Mouse (Mus musculus) intestine, postnatal 0 days (tissue): ENCODE data around the gene Prrt1. TPM values are rescaled to one million over a fixed set of nuclear protein-coding genes. Genes with fewer than 3 reads are reported as not detected.

Experiments
- ATAC-seq: fragments of 200-750 bp; cut with Nextera tagmentation; 2 replicates; pipeline ENCODE4 v1.8.0; 2017; ENCODE audit warnings: mild to moderate bottlenecking, moderate TSS enrichment, moderate library complexity
- H3K27ac ChIP-seq: fragments of 300-500 bp; sonication (generic); 2 replicates; pipeline ENCODE4 v1.5.1; 2014; ENCODE audit warnings: mild to moderate bottlenecking, low read depth, low read length, moderate library complexity
- H3K27me3 ChIP-seq: fragments of 300-500 bp; sonication (generic); replicated peaks from 2 replicates; pipeline ENCODE4 v1.6.1; 2014; ENCODE audit warnings: low read length, mixed read lengths; ENCODE audit not compliant: control insufficient read depth, insufficient read depth
- H3K36me3 ChIP-seq: fragments of 300-500 bp; sonication (generic); 2 replicates; pipeline ENCODE4 v1.6.1; 2014; ENCODE audit warnings: mild to moderate bottlenecking, moderate library complexity; ENCODE audit not compliant: control insufficient read depth, insufficient read depth
- H3K4me1 ChIP-seq: fragments of 300-500 bp; sonication (generic); replicated peaks from 2 replicates; pipeline ENCODE4 v1.6.1; 2014; ENCODE audit warnings: antibody characterized with exemption, low read length, mixed read lengths; ENCODE audit not compliant: control insufficient read depth, insufficient read depth
- H3K4me2 ChIP-seq: fragments of 300-500 bp; sonication (generic); replicated peaks from 2 replicates; pipeline ENCODE4 v1.6.1; 2014; ENCODE audit warnings: low read depth, mild to moderate bottlenecking, moderate library complexity
- H3K4me3 ChIP-seq: fragments of 300-500 bp; sonication (generic); 2 replicates; pipeline ENCODE4 v1.5.1; 2014; ENCODE audit warnings: low read depth, low read length
- H3K9ac ChIP-seq: fragments of 300-500 bp; sonication (generic); 2 replicates; pipeline ENCODE4 v1.6.1; 2014; ENCODE audit warnings: mild to moderate bottlenecking, low read depth, low read length
- H3K9me3 ChIP-seq: fragments of 300-500 bp; sonication (generic); 2 replicates; pipeline ENCODE4 v1.6.1; 2016; ENCODE audit warnings: mixed run types; ENCODE audit not compliant: control insufficient read depth
- CTCF ChIP-seq: sonication (generic); IDR thresholded peaks from 2 replicates; pipeline ENCODE4 v1.5.1; 2016; ENCODE audit warnings: low read depth, mild to moderate bottlenecking, control low read depth, antibody characterized with exemption, moderate library complexity
- whole genome bisulfite sequencing: fragments of 180-500 bp; shearing (Covaris S2); extraction: QIAGEN DNeasy Blood & Tissue Kit; methylation state at CpG from one replicate; pipeline ENCODE4 v1.1.7; 2014; 5-methylcytosine and 5-hydroxymethylcytosine counted together
- polyA plus RNA-seq: library from polyadenylated mRNA; unstranded; fragments of >200 nt; fragmentation: Nextera tagmentation; extraction: Ambion mirVana; gene quantifications from 2 replicates; pipeline ENCODE4 v1.2.1, GENCODE M21; 2015

Prrt1 gene
- polyA plus RNA-seq, 1 experiment from 2014 or later, result 0.47 TPM

DNA sequence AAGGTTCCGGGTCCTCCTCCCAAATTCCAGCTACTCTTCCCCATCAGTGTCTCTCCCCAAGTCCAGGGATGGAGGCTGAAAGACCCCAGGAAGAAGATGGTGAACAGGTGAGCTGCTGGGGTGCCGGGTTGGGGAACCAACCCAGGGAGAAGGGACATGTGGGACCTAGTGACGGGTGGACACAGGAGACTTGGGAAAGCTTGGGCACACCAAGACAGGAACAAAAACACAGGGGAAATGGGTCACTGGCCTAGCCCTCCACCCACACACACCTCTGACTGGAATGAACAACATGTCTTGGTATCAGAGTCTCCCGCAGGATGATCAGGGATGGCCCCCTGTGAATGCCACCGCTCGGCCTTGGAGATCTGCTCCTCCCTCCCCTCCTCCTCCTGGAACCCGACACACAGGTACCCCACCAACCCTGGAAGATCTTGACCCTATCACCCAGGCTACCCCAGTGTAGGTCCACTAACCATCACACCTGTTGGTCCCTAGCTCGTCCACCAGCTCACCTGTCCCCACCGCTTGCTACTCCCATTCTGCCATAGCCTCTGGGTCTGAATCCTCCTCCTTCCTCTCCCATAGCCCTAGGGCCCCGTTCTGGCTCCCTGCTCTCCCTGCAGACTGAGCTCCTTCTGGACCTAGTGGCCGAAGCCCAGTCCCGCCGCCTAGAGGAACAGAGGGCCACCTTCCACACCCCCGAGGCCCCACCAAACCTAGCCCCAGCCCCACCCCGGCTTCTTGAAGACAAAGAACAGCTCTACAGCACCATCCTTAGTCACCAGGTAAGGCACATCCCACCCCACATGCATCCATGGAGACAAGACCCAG lies 39.0 kb upstream of the Prrt1 start:
- H3K36me3 ChIP-seq, result peaks cover 13% of the 10 kb centered on the region; the same call in 1 of the 2 replicates
- peak overlapping the region; percentile 11; the same call in 1 of the 2 replicates for H3K4me3 ChIP-seq
- no peaks in the 10 kb centered on the region for H3K27me3 ChIP-seq
- no peak for ATAC-seq
- no peaks in the 10 kb centered on the region for H3K9me3 ChIP-seq
- TF ChIP-seq CTCF, result no peak
- peak overlapping the region; percentile 66 for H3K27ac ChIP-seq
- no peak overlapping the region for H3K9ac ChIP-seq
- peaks cover 8% of the 10 kb centered on the region; the same call in 1 of the 2 replicates for H3K4me1 ChIP-seq
- 66% methylated on average over 15 of the region's 15 CpGs for WGBS
- H3K4me2 ChIP-seq, result peak overlapping the region; percentile 99

DNA sequence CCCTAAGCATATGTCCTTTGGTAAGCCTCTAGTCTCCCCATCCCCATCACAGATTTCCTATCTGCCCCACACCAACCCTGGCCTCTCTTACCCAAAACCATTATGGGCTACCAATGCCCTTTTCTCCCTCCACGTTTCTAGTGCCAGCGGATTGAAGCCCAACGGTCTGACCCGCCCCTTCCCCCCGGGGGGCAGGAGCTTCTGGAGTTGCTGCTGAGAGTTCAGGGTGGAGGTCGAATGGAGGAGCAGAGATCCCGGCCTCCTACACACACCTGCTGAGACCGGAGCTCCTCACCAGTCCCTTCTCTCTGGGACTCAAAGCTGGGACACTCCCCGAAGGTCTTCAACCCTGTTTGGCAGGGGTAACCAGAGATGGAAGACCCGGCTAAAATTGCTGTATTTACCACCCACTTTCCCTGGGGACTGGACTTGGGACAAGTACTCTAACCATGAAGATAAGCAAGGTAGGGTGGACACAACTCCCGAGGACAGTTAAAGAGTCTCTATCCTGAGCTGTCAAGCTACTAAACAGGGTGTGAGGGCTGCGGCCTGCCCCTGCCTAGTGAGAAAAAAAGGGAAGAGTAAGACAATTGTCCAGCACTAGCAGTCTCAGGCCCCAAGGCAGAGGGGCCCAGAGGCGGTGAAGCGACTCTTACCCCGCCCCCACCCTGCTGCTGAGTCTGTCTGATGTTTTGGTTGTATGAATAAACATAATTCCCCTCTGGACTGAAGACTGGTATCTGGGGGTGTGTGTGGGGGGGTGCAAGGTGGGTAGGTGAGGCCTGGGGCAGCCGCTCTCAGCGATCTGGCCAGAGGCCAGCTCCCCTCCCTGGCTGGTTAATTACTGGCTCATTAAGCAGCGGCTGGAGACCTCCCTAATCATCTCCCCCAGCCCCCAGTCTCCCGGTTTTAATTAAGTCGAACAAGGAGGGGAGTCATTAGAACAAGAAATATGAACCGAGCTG lies 38.0 kb upstream of the Prrt1 start, which contains the start of gene Pbx2:
TSS of gene Pbx2 (plus strand) at position 238 of the 965 bp plus-strand sequence.
- Histone ChIP-seq H3K4me1 (peaks cover 8% of the 10 kb centered on the region; the same call in 1 of the 2 replicates), H3K4me2 (peak within 1 kb of the TSS; percentile 99), H3K9me3 (no peaks in the 10 kb centered on the region), H3K36me3 (peaks cover 22% of the 10 kb centered on the region; the same call in 1 of the 2 replicates), H3K4me3 (peak within 1 kb of the TSS; percentile 69), H3K27me3 (no peaks in the 10 kb centered on the region), H3K27ac (peak within 1 kb of the TSS; percentile 87), H3K9ac (peak within 1 kb of the TSS; percentile 78)
- 10% methylated on average over 21 of the region's 21 CpGs for WGBS
- no peak for ATAC-seq
- no peak for TF ChIP-seq CTCF

DNA sequence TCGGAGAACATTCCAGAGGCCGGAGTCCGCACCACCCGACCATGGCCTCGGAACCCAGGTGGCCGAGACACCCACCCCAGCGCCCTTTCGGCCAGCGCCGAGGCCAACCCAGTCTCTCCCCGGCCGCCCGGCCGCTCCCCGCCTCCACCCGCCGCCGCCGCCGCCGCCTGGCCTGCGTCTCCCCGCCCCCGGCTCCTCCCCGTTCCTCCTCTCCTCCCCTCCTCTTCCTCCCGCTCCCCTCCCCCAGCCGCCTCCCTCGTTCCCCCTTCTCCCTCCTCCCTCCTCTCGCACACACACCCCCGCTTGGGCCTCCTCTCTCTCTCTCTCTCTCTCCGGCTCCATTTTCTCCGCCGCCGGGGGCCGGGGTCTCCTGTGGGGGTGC lies 37.3 kb upstream of the Prrt1 start:
- Histone ChIP-seq H3K4me3 (peak overlapping the region; percentile 69), H3K4me1 (peaks cover 8% of the 10 kb centered on the region; the same call in 1 of the 2 replicates), H3K27me3 (no peaks in the 10 kb centered on the region), H3K27ac (peak overlapping the region; percentile 87), H3K9me3 (no peaks in the 10 kb centered on the region), H3K36me3 (peaks cover 25% of the 10 kb centered on the region; the same call in 1 of the 2 replicates), H3K9ac (peak overlapping the region; percentile 78), H3K4me2 (peak overlapping the region; percentile 99)
- 1% methylated on average over 21 of the region's 35 CpGs for WGBS
- ATAC-seq, result peak; percentile 43
- no peak for TF ChIP-seq CTCF

GRCm38 (mm10) chr17:34592581-34593549 lies 36.5 kb upstream of the Prrt1 start:
- peaks cover 8% of the 10 kb centered on the region; the same call in 1 of the 2 replicates for H3K4me1 ChIP-seq
- peak overlapping the region; percentile 87 for H3K27ac ChIP-seq
- H3K27me3 ChIP-seq, result no peaks in the 10 kb centered on the region
- no peaks in the 10 kb centered on the region for H3K9me3 ChIP-seq
- peaks cover 25% of the 10 kb centered on the region; the same call in 1 of the 2 replicates for H3K36me3 ChIP-seq
- H3K4me3 ChIP-seq, result peak overlapping the region; percentile 69
- peak overlapping the region; percentile 99 for H3K4me2 ChIP-seq
- 2% methylated on average over 26 of the region's 32 CpGs for WGBS
- TF ChIP-seq CTCF, result no peak
- H3K9ac ChIP-seq, result peak overlapping the region; percentile 78
- ATAC-seq, result peak; percentile 21; the same call in 1 of the 2 replicates
